Mouse (Mus musculus) hematopoietic stem cell, adult 5-6 weeks (primary cell): ENCODE measurements at regions not wholly inside any gene's neighbourhood (a gene's known extent, or its start where the extent isn't known, plus 50 kb on each side); places are given as distances from the start of the nearest gene placed in this dataset.

Experiments
- ATAC-seq, 2 experiments: fragments of 125-278 bp in 1 of 2; replicated peaks in 1 of 2; 2 replicates each; pipeline ENCODE4 v1.8.0; 2016 to 2017; ENCODE audit warnings: inconsistent platforms in 2 of 2, mild to moderate bottlenecking in 2 of 2, moderate number of reproducible peaks in 2 of 2, low read depth in 1 of 2, moderate TSS enrichment in 1 of 2; ENCODE audit not compliant: low FRiP score in 2 of 2, poor library complexity in 2 of 2, severe bottlenecking in 2 of 2, insufficient read depth in 1 of 2, low TSS enrichment in 1 of 2

GRCm38 (mm10) chr3:114279653-114280052 is 249.3 kb downstream of the Col11a1 start:
- ATAC-seq = no peak

- peak; percentile 51 to 89; a peak in 3 of 4 replicates for ATAC-seq
These were observed 289.1 kb downstream of the Col11a1 start for GRCm38 (mm10) chr3:114319444-114319843.

DNA sequence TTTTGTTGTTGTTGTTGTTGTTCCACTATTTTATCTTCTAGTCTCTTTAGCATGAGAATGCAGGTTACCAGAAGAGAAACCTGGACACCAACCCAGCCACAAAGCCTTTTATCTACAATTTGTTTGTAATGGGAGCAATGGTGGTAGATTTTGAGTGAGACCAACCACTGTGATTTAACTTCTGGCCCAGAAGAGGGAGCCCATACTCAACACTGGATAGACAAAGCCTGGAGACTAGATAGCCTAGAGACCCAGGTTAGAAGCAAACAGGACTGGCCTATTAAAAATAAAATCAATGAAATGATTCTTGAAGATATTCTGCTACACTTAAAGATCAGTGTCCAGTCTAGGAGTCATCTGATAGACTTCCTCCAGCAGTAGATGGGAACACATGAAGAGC is 304.0 kb downstream of the Col11a1 start:
- ATAC-seq = no peak

GRCm38 (mm10) chr3:114343714-114344113 is 313.4 kb downstream of the Col11a1 start:
- ATAC-seq = no peak

DNA sequence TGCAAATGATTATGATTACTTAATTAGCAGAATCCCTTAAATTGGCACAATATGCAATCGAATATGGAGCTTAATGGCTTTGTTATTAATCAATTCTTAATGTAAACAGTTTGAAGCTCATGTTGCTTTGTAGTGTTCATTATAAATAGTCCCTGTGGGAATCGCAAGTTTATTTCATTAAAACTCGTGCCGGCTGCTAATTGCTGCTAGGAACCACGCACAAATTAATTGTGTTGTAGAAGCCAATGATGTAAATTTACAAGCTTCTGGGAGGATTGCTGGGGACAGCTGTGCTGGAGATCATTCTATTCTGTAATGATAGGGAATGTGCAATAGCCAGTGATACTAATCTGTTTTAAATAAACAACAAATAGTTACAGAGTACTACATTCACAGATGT is 349.7 kb downstream of the Col11a1 start:
- ATAC-seq = no peak

DNA sequence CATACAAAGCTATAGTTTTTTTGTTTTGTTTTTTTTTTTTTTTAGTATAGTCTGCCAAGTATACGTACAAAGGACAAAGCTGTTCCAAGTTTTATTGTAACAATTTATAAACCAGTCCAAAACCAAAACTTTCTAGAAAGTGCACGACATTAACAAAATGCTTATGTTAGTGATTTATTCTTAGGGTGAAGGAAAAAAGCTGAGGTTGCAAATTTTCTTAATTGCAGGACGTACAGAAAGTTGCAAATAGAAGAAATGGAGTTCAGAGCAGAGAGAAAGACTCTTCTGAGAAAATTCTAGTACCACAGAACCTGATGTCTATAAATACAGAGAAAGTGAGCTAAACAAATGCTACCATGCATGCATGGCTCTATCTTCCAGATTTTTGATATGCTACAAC is 373.1 kb downstream of the Col11a1 start:
- ATAC-seq = no peak
